Comparison of ENCODE assay signal across 30 mouse cellular contexts in genomic region chr19:45242017-45242347, GRCm38 (mm10). TPM values are rescaled to one million over a fixed set of nuclear protein-coding genes. Genes with fewer than 3 reads are reported as not detected.
DNase-seq lines count a peak whose midpoint lies in the region; ATAC-seq and TF ChIP-seq lines count a peak whose summit lies in the region.
"Had no signal": no experiment of that assay in that cellular context is flagged by ENCODE, and none has a peak within 500 bp of the region (broad histone marks: within the 10 kb centered on the region; RNA-seq: fewer than 3 reads in every experiment).

No protein-coding gene starts in this region.

- WGBS in heart, postnatal 0 days: 21% methylated on average over 4 of the region's 4 CpGs
- 7% methylated on average over 4 of the region's 4 CpGs for WGBS in embryonic facial prominence, embryonic 10.5 days
- WGBS in neural tube, embryonic 12.5 days: 4% methylated on average over 4 of the region's 4 CpGs

- no peak for TF ChIP-seq RAD21 in CH12.LX (IDR thresholded peaks at IDR 0.05; ENCODE audit: low read depth, low read length)

- H3K27me3 ChIP-seq in heart, postnatal 0 days (ENCODE audit: control insufficient read depth, insufficient read depth, low read length): peaks cover 89% of the 10 kb centered on the region
- H3K27me3 ChIP-seq in CH12.LX (replicated peaks): peaks cover 65% of the 10 kb centered on the region
- peaks cover 100% of the 10 kb centered on the region for H3K27me3 ChIP-seq in embryonic facial prominence, embryonic 10.5 days (replicated peaks; ENCODE audit: low read depth, poor library complexity, severe bottlenecking)
- peaks cover 96% of the 10 kb centered on the region for H3K27me3 ChIP-seq in neural tube, embryonic 12.5 days (replicated peaks)

- no peak overlapping the region for H3K4me3 ChIP-seq in heart, postnatal 0 days (ENCODE audit: low read depth, low read length)
- H3K4me3 ChIP-seq in CH12.LX (replicated peaks in 1 of 3; ENCODE audit: low read depth in 2 of 3, low read length in 2 of 3, poor library complexity in 1 of 3): no peak overlapping the region
- H3K4me3 ChIP-seq in embryonic facial prominence, embryonic 10.5 days: no peak overlapping the region
- no peak overlapping the region for H3K4me3 ChIP-seq in neural tube, embryonic 12.5 days
- H3K4me3 ChIP-seq: embryonic facial prominence, embryonic 12.5 days; forebrain, embryonic 12.5 days; intestine, embryonic 15.5 days; limb, embryonic 15.5 days; midbrain, embryonic 12.5 days had no signal

- no peak for TF ChIP-seq CTCF in heart, postnatal 0 days (IDR thresholded peaks at IDR 0.05; ENCODE audit: low read depth)
- TF ChIP-seq CTCF in CH12.LX (conservative IDR thresholded peaks at IDR 0.05 in 1 of 2, IDR thresholded peaks at IDR 0.05 in 1 of 2; ENCODE audit: low read depth in 2 of 2, low read length in 2 of 2): no peak

- no peaks in the 10 kb centered on the region for H3K9me3 ChIP-seq in heart, postnatal 0 days (replicated peaks; ENCODE audit: control insufficient read depth, low read length)
- H3K9me3 ChIP-seq in CH12.LX (replicated peaks; ENCODE audit: low read length): peaks cover 2% of the 10 kb centered on the region
- H3K9me3 ChIP-seq in embryonic facial prominence, embryonic 10.5 days: no peaks in the 10 kb centered on the region
- H3K9me3 ChIP-seq in neural tube, embryonic 12.5 days: no peaks in the 10 kb centered on the region
- H3K9me3 ChIP-seq: embryonic facial prominence, embryonic 12.5 days; forebrain, embryonic 12.5 days; heart, embryonic 13.5 days; intestine, embryonic 15.5 days; limb, embryonic 15.5 days; midbrain, embryonic 12.5 days had no signal

- no peak for DNase-seq in heart, postnatal 0 days (ENCODE audit: low spot score)
- DNase-seq in heart, adult 8-10 months (ENCODE audit: low spot score): no peak
- no peak for DNase-seq in CH12.LX (ENCODE audit: extremely low read depth)
- peak; percentile 35 for DNase-seq in embryonic facial prominence, embryonic 10.5 days (ENCODE audit: low spot score)
- DNase-seq in heart, adult 18-20 months: no peak
- DNase-seq in gastrocnemius, adult 18-20 months (ENCODE audit: low spot score): no peak
- DNase-seq: adrenal gland, adult 8-10 months; cerebellum, adult 18-20 months; cerebellum, postnatal 25 days; gastrocnemius, postnatal 10 days; kidney, adult 8-10 months; kidney, postnatal 25 days; thymus, adult 18-20 months; thymus, postnatal 36 days had no signal

- H3K9ac ChIP-seq in heart, postnatal 0 days (replicated peaks; ENCODE audit: low read depth, low read length): no peak overlapping the region
- no peak overlapping the region for H3K9ac ChIP-seq in CH12.LX (ENCODE audit: insufficient read depth, low read depth)
- no peak overlapping the region for H3K9ac ChIP-seq in neural tube, embryonic 12.5 days
- H3K9ac ChIP-seq: embryonic facial prominence, embryonic 12.5 days; forebrain, embryonic 12.5 days; heart, embryonic 13.5 days; intestine, embryonic 15.5 days; limb, embryonic 15.5 days; liver, embryonic 14.5 days; lung, embryonic 14.5 days; midbrain, embryonic 12.5 days had no signal

- ATAC-seq in heart, postnatal 0 days (ENCODE audit: insufficient read depth, low read depth): no peak
- no peak for ATAC-seq in neural tube, embryonic 12.5 days (ENCODE audit: low FRiP score, low read depth)
- ATAC-seq: activated CD4-positive, CD25-positive, alpha-beta regulatory T cell, adult 4 months; hindbrain, embryonic 16.5 days; intestine, embryonic 15.5 days had no signal

- H3K4me2 ChIP-seq in heart, postnatal 0 days (ENCODE audit: low read depth, low read length): 0 out of 2 replicates have a peak overlapping the region, but pooled peaks have one; percentile 0
- 0 out of 2 replicates have a peak overlapping the region, but pooled peaks have one; percentile 26 for H3K4me2 ChIP-seq in CH12.LX (ENCODE audit: insufficient read depth, low read depth, poor library complexity, severe bottlenecking)
- H3K4me2 ChIP-seq in neural tube, embryonic 12.5 days (replicated peaks): peak overlapping the region; percentile 44
- H3K4me2 ChIP-seq: forebrain, embryonic 12.5 days; heart, embryonic 13.5 days; intestine, embryonic 15.5 days; limb, embryonic 15.5 days; lung, embryonic 14.5 days; midbrain, embryonic 12.5 days had no signal

- dilution Hi-C loops in CH12.LX (cut with MboI; ENCODE audit: extremely low pct_ligation_motif_present, extremely low pct_unique_long_range_greater_than_20kb, low sequenced_read_pairs): no loop called here

- no peaks in the 10 kb centered on the region for H3K79me2 ChIP-seq in CH12.LX (replicated peaks; ENCODE audit: control insufficient read depth, extremely low read depth, insufficient read depth, poor library complexity, severe bottlenecking)

- no peak for TF ChIP-seq POLR2A in CH12.LX (IDR thresholded peaks at IDR 0.05; ENCODE audit: low read depth, low read length)

- in situ Hi-C loops in CH12.LX (cut with MboI; ENCODE audit: low pct_ligation_motif_present, low pct_unique_long_range_greater_than_20kb, low sequenced_read_pairs): no loop called here

- no peak overlapping the region for H3K27ac ChIP-seq in heart, postnatal 0 days (ENCODE audit: low read depth)
- H3K27ac ChIP-seq in CH12.LX (ENCODE audit: insufficient read depth, low read depth): no peak overlapping the region
- H3K27ac ChIP-seq in embryonic facial prominence, embryonic 10.5 days (replicated peaks): no peak overlapping the region
- H3K27ac ChIP-seq in neural tube, embryonic 12.5 days: no peak overlapping the region
- H3K27ac ChIP-seq: embryonic facial prominence, embryonic 12.5 days; forebrain, embryonic 12.5 days; heart, embryonic 13.5 days; intestine, embryonic 15.5 days; limb, embryonic 15.5 days; liver, embryonic 14.5 days; macrophage; midbrain, embryonic 12.5 days had no signal

- no peaks in the 10 kb centered on the region for H3K36me3 ChIP-seq in heart, postnatal 0 days (replicated peaks; ENCODE audit: control insufficient read depth, insufficient read depth, low read length)
- no peaks in the 10 kb centered on the region for H3K36me3 ChIP-seq in CH12.LX (replicated peaks in 1 of 2; ENCODE audit: control insufficient read depth in 1 of 2, insufficient read depth in 1 of 2, low read length in 1 of 2)
- H3K36me3 ChIP-seq in embryonic facial prominence, embryonic 10.5 days (replicated peaks): no peaks in the 10 kb centered on the region
- no peaks in the 10 kb centered on the region for H3K36me3 ChIP-seq in neural tube, embryonic 12.5 days
- H3K36me3 ChIP-seq: embryonic facial prominence, embryonic 12.5 days; forebrain, embryonic 12.5 days; heart, embryonic 13.5 days; intestine, embryonic 15.5 days; limb, embryonic 15.5 days; midbrain, embryonic 12.5 days had no signal

- no peak for TF ChIP-seq EP300 in heart, postnatal 0 days (IDR thresholded peaks at IDR 0.05; ENCODE audit: low read depth)
- TF ChIP-seq EP300 in CH12.LX (IDR thresholded peaks at IDR 0.05; ENCODE audit: low read length): no peak

- H3K4me1 ChIP-seq in heart, postnatal 0 days (ENCODE audit: control insufficient read depth, insufficient read depth): no peaks in the 10 kb centered on the region
- H3K4me1 ChIP-seq in CH12.LX (ENCODE audit: control insufficient read depth in 1 of 2, insufficient read depth in 2 of 2): peaks cover 0 to 9% of the 10 kb centered on the region in 2 experiments; a peak in 2 of 4 replicates
- H3K4me1 ChIP-seq in embryonic facial prominence, embryonic 10.5 days: peaks cover 25% of the 10 kb centered on the region
- H3K4me1 ChIP-seq in neural tube, embryonic 12.5 days: peaks cover 20% of the 10 kb centered on the region; the same call in 1 of the 2 replicates
- H3K4me1 ChIP-seq: embryonic facial prominence, embryonic 12.5 days had no signal

TF ChIP-seq in CH12.LX, 34 proteins besides CTCF, POLR2A, EP300 and RAD21:
- TF ChIP-seq JUN (IDR thresholded peaks at IDR 0.05; ENCODE audit: insufficient read depth, low read depth, low read length) (no peak), POLR2AphosphoS2 (IDR thresholded peaks at IDR 0.05; ENCODE audit: low read depth, low read length) (no peak), ELF1 (IDR thresholded peaks at IDR 0.05; ENCODE audit: low read depth, low read length) (no peak), PAX5 (IDR thresholded peaks at IDR 0.05; ENCODE audit: low read length) (no peak), TBP (conservative IDR thresholded peaks at IDR 0.05; ENCODE audit: low read depth, low read length) (no peak), ETS1 (conservative IDR thresholded peaks at IDR 0.05; ENCODE audit: low read depth, low read length) (no peak), CHD2 (IDR thresholded peaks at IDR 0.05; ENCODE audit: low read length) (no peak)

RNA-seq across cellular contexts. Expression of gene Lbx1, which starts 6.4 kb away (rescaled TPM):
- total RNA-seq in heart, postnatal 0 days (2014; rRNA removed; ENCODE audit: low replicate concordance): not detected in 2 replicates
- polyA plus RNA-seq in heart, postnatal 0 days (2015; fragmentation: Nextera tagmentation; extraction: Ambion mirVana): not detected in 2 replicates
- total RNA-seq in heart, adult 8-10 months (2022): under 1 TPM in 1 of 4 experiments, not detected in 3; 0.17 TPM
- total RNA-seq in CH12.LX (2012; rRNA removed) (not detected in 2 replicates), CH12.LX (2014; rRNA removed) (not detected in 2 replicates)
- polyA plus RNA-seq in CH12.LX (2012; ENCODE audit: insufficient read length, low read depth): not detected in 2 replicates
- 0.22 and 0.40 TPM in 2 replicates for polyA plus RNA-seq in embryonic facial prominence, embryonic 10.5 days (2016; fragmentation: Nextera tagmentation; extraction: Ambion mirVana)
- 20.3 and 21.3 TPM in 2 replicates for polyA plus RNA-seq in neural tube, embryonic 12.5 days (2016; fragmentation: Nextera tagmentation; extraction: Ambion mirVana)
- total RNA-seq in heart, adult 18-20 months (2021): under 1 TPM in 1 of 2 experiments, not detected in 1; 0.18 TPM
- 10 to 100 TPM; 62.4 to 63.1 TPM for total RNA-seq in gastrocnemius, adult 18-20 months (2021)
- total RNA-seq: adrenal gland, adult 8-10 months; layer of hippocampus, adult 8-10 months; left cerebral cortex, postnatal 25 days; neutrophil, adult 5-6 weeks had no signal
- polyA plus RNA-seq: activated CD4-positive, CD25-positive, alpha-beta regulatory T cell, adult 4 months; forebrain, embryonic 12.5 days; heart, embryonic 13.5 days; liver, embryonic 14.5 days; lung, embryonic 14.5 days; macrophage; stomach, embryonic 16.5 days had no signal

Comparison
In these comparisons a context has a peak if more than half of its experiments do, and no peak if none do; other contexts are left out.
1. RNA of gene Lbx1, which starts 6.4 kb away (total RNA-seq): 62.4 to 63.1 TPM in gastrocnemius, adult 18-20 months; 0.18 TPM in heart, adult 18-20 months, 0.17 TPM in heart, adult 8-10 months, not detected in heart, postnatal 0 days and not detected in CH12.LX; every median in the first group is over 10 times any median in the second.
2. Peak in every context shown above with its lines, with median percentiles within 50 percentile points of each other: H3K4me2 ChIP-seq.